Mouse (Mus musculus): ENCODE data around the gene Pfkm.

Pfkm gene

GRCm38 (mm10) chr15:98170917-98171316 is 78.5 kb downstream of the Pfkm start:
- no peak for DNase-seq (ENCODE audit: low spot score in 2 of 2)

DNA sequence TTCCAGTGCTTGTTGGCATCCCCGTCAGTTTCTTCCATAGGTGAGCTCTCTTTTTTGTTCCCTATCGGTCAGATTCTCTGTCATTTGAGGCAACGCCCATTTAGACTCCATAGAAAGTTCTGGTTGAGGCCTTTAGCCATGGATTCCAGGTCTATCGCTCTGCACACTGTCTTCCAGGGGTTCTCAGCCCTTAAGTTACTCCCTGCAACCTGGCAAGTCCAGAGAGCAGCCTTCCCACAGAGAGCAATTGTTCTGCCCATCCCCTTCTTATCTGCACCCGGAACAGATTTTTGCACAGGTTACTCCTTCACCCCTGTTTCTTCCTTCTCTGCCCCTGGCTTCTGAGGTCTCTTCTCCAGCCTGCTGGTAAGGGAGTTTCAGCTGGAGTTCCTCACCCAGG is 79.7 kb downstream of the Pfkm start:
- DNase-seq (ENCODE audit: low spot score in 2 of 2): no peak

GRCm38 (mm10) chr15:98173821-98174220 is 81.4 kb downstream of the Pfkm start:
- DNase-seq (ENCODE audit: low spot score in 2 of 2): no peak

DNA sequence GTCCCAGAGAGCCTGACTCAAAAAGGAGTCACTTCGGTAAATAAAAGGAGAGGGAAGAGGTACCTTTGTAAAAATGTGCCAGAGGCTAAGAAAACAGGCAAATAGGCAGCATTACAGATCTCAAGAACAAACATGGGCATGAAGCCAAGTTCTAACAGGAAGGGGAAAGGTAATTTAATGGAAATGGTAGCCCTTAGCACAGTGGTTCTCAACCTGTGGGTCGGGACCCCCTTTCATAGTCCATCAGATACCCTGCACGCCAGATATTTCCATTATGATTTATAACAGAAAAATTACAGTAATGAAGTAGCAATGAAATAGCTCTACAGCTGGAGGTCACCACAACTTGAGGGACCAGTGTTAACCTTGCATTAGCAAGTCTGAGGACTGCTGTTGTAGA is 84.9 kb downstream of the Pfkm start:
- DNase-seq (ENCODE audit: low spot score in 2 of 2): no peak

DNA sequence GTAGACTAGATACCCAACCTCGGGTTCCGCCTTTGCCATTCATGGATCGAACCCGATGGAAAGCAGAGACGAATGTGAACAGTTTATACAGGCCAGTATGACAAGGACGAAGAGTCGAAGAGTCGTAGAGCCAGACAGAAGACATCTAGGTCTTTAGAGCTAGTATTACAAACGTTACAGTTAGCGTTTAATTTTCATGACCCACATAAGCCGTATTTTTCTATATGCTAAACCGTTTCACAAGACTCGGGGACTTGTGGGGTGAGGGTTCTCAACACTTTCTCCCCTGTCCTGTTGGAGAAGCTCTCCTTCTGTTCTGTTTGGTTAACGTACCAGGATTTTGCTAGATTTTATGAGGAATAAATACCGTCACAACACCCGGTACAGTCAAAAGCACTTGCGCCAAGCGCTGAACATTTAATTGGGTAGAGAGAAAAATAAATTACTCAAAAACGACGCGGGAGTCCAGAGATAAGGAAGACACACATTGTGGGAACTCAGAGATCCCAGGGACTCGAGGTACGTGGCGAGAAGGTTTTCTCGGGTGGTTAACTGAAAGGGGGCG is 88.3 kb downstream of the Pfkm start:
- no peak for DNase-seq (ENCODE audit: low spot score in 2 of 2)

DNA sequence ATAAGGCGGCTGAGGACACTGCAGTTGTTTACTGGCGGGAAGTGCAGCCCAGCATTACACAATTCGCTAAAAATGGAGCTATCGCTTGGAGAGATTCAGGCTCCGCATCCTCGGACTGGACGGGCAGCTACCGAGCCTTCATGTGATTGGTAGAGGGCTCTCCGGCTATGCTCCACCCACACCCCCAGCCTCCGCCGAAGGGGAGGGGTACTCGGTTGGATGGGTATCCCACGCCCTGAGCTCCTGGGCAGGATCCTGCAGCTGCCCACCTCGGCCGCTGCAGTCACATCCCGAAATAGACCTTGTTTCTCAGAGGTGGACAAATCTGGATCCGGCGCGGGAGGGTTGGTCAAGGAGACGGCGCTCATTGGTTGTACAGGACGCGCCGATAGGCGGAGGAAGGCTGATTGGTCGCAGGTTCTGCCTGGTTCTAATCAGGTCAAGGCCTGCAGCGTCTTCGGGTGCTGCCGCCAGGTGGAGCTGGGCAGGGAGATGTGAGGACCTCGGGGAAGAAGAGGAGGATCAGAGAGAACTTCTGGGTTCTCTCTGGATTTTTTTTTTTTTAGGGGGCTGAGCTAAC is 88.8 kb downstream of the Pfkm start:
- DNase-seq (ENCODE audit: low spot score in 2 of 2): peak; percentile 76 to 85

All from spleen, postnatal 4 days (tissue).